Mouse (Mus musculus) cerebellum, adult 2 months (tissue): Measurements from ENCODE around the gene Npm3.

Experiments used
- CTCF ChIP-seq: fragments of 200-500 bp; IDR thresholded peaks from 2 replicates; pipeline ENCODE4 v1.5.1; 2011; ENCODE audit warnings: low read depth, mild to moderate bottlenecking, control low read depth, low read length, moderate library complexity, borderline replicate concordance; ENCODE audit not compliant: insufficient read depth
- POLR2A ChIP-seq: fragments of 200-500 bp; IDR thresholded peaks from 2 replicates; pipeline ENCODE4 v1.6.1; 2011; ENCODE audit warnings: low read length, control low read depth, borderline replicate concordance; ENCODE audit not compliant: insufficient read depth

DNA sequence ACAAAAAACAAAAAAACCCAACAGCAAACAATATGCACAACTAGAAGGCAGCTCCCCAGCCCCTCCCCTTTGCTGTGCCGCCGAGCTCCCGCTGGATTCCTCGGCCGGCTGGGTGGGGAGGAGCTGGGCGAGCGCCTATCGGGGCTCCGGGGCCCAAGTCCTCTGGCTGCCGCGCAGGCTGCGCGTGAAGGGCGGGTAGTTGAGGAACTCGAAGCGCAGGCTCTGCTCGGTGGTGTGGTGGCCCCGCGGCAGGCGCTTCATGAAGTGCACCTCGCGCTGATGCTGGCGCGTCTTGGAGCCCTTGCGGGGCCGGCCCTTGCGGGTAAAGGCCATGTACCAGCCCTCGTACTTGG, 12.6 kb downstream of the Npm3 start:
- TF ChIP-seq CTCF, result no peak
- TF ChIP-seq POLR2A, result no peak
